Mouse (Mus musculus): ENCODE measurements around the gene D5Ertd579e.

Gene D5Ertd579e

DNA sequence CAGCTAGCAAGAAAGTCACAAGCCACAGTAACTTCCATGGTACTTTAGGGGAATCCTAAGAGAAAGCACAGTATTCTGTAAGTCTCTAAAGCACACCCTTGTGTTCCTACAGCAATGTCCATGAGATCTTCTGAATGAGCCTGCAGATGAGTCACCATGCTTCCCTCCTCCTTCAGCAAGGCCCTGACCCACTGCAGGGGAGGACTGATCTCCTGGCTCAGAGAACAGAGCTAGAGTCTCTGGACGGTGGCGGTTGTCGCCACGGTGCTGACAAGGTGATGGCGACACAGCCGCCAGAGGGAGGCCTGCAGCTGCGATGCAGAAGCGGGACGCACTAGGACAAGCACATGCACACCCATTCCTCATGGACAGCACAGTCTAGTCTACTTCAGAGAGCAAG, 93.8 kb downstream of the D5Ertd579e start:
- DNase-seq = no peak

DNA sequence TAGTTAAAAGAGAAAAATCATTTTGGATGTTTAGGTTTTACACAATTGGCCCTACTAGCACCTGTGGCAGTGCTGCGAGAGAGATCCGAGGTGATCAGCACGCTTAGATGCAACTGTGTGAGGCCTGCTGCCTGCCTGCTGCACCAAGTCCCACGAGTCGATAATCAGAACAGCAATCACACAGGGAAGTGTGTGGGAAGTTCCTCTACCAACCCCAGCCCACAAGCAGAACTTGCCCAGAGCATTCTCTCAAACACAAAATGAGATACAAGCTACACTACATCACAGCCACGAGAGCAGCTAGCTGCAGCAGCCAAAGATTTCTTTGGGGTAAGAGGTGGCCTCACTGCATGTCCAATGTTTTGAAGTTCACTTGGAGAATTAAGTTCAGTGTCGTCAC, 94.3 kb downstream of the D5Ertd579e start:
- no peak for DNase-seq

DNA sequence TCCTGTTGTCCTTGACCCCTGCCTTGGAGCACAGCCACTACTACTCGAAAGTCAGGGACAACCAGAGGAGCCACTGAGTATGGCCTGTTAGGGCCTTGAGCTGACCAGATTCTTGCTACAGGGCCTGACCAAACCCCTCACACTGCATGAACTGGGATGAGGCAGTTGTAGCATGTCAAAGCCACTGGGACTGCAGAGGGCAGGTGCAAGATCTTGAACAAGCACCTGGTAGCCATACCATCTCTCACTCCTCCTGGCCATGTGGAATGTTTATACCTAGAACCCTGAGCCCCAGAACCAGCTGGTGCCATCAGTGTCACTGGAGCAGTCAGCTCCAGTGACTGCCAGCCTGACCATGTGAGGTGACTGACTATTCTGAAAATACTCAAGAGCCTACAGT, 96.9 kb downstream of the D5Ertd579e start:
- DNase-seq = no peak

DNA sequence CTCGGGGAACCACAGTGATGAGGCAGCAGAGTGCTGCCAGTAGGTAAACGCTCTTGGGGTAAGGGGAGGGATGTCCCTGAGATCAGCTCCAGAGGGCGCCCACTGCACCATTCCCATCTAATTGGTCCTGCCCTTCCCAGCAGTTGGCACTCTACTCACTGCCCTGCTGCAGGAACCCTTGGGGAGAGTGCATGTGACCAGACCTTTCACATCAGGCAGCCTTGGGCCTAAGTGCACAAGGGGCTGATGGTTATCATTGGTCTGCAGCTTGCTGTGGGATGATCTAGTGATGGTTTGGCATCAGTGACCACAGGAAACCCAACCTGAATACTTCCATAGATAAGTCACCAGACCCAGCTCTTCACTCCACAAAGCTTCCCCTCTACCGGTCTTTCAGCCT, 98.2 kb downstream of the D5Ertd579e start:
- peak; percentile 30 to 45 for DNase-seq

DNA sequence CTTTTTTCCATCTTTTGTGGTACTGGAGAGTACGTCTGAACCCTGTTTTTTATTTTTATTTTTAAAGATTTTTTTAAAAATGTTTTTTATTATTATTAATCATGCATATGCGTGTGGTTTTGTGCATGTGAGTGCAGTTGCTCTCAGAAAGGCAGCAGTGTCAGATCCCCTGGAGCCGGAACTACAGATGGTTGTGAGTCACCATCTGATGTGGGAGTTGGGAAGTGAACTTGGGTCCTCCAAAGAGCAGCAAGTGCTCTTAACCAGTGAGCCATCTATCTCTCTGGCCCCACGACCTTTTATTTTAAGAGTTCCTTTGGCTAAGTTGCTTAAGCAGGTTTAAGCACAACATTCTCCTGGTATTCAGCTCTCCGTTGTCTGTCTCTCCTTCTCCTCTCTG, 99.6 kb downstream of the D5Ertd579e start:
- no peak for DNase-seq

DNA sequence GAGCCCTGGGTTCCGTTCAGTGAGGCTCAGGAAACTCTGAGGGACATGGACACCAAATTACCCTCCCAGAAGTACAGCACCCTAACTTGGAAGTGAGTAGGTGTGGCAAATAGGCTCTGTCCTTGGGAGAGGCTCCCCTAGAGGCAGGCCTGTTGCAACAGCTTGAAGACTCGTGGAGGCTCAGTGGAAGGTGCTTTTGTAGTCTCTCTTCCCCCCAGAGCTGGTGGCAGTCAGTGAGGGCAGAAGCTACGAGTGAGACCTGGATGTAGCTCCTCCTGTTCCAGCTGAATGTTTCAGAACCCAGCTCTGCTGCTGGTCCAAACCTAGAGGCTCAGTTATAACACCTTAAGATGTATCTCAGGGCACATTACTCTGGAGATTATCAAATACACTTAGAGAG, 100.7 kb downstream of the D5Ertd579e start:
- DNase-seq = no peak

DNA sequence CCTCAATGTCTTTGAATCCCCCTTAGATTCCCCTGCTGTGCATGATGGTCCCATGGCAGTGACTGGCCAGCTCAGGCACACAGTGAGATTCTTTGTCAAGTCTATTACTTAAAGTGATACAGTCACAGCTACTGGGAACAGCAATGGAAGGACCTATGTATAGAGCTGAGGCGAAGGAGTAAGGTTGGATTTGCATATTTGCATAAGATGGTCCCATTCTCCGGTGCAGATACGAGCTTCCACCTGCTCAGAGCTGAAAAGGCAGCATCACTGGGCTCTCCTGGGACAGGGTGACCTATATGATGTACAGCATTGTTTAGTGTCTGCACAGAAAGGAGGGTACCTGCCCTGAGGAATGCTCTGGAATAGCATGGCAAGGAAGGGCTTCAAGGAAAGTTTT, 101.5 kb downstream of the D5Ertd579e start:
- DNase-seq = no peak

DNA sequence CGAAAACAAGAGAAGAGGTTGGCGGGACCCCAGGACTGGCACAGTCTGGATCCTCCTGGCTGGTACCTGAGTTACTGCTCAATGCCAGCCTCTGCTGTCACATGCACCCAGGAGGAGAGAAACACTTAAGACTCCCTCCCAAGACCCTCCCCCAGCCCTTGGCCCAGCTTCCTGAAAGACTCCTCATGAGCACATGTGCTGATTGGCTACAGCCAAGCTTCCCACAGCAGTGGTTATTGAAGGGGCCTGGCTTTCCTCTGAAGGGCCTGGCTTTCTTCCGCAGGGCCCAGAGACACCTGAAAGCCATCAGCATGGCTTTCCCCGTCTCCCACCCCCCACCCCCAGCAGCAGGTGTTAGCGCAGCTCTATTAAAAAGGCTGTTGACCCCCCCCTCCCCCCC, 102.6 kb downstream of the D5Ertd579e start, which contains the start of gene Tbc1d14:
Gene Tbc1d14 (minus strand): TSS at position 101 of the 400 bp plus-strand sequence.
- DNase-seq = no peak

DNA sequence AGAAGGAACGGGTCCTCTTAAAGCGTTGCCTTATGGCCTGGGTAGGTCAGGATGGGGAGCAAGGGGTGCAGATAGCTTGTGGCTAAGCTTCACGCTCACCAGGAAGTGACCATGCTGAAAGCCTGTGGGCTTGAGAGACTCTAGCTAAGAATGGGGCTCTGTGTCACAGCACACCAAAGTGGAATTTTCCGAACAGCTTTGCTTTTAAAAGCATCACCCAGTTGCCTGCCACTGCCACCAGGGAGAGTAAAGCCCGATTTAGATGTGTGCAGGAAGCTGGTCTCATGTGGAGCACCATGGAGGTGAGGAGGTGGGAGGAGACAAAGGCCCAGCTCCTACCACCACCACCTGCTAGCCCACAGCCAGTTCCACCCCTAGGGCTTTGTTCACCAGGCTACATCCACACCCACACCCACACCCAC, 105.3 kb downstream of the D5Ertd579e start:
- no peak for DNase-seq

DNA sequence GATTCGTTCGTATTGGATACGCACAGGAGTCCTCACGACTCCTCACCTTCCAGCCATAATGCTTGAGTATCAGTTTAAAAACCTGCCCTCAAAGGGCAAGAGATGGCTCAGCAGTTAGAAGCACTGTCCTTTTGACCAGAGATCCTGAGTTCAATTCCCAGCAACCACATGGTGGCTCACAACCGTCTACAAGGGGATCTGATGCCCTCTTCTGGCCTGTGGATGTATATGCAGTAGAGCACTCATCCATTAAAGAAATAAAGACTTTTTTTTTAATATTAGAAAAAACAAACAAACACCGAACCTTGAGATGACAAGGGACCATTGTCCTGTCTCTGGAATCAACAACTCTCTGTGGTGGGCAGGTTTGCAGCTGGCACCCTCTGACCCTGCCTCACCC, 111.5 kb downstream of the D5Ertd579e start:
- no peak for DNase-seq

DNA sequence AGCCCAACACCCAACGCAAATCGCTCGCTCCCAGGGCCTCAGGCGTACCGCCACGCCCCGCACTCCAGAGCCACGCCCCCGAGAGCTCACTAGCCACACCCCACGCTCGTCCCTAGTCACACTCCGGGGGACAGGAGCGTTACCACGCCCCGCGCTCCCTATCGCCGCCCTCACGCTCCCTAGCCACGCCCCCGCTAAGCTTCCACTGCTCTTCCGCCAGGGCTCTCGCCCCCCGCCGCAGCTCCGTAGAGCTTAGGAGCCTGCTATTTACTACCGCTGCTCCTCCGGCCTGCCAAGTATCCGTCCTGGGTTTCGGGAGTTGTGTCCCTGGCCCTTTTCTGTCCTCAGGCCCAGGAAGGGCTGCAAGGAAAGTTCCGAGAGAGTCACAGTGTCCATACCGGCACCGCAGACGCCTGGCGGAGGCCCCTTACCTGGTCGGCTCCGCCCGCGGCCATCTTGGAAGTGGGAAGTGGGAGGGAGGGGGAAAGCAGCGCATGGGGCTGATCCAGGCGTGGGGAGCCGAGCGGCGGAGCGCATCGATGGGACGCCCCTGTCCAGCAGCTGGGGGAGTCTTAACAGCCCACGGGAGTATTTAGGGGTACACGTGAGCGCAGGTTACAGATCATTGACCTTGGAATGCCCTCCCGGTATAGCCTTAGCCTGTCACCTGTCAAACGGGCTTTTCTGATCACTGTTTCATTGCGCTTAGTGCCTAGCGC, 113.7 kb downstream of the D5Ertd579e start:
- DNase-seq = peak; percentile 97 to 99

DNA sequence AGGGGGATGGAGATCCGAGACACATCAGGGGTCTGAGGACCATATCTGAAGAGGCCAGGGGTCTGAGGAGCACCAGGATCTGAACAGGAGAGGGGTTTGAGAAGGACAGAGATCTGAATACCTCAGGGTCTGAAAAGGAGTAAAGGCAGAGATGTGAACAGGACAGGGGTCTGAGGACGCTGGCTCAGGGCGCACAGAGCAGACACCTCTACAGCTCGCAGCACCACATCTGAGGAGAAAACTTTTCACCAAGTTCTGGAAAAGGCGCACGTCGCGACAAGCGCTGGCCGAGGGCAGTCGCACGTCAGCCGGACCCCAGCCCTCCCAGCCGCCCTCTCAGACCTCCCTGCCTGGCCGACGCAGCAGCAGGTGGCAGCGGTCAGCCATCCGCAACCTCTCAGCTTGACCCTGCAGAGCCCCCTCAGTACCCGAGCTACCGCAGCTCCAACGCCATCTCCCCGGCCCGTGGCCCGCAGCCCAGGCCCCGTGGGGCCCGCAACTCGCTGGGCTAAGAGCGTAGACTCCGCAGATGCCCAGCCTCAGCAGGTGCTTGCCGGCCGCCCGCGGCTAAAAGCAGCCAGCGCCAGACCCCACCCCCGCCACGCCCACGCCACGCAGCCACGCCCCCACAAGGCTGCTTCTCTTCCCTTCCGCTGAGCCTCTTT, 114.4 kb downstream of the D5Ertd579e start:
- no peak for DNase-seq

DNA sequence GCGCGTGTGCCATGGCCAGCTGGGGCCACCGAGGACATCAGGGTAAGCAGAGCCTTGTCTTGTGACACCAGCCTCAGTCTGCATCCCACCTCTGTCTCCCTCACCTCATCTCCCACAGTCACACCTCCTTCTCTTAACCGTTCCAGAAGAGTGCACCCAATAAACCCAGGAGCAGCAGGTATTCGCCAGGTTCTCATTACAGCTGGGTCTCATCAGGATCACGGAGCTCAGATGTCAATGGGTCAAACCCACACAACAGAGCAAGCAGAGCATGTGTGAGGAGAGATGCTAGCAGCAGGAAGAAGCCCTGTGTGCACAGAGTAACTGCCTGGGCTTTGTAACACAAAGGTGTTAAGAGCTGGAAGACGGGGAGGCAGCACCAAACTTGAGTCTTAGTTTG, 115.9 kb downstream of the D5Ertd579e start:
- no peak for DNase-seq

DNA sequence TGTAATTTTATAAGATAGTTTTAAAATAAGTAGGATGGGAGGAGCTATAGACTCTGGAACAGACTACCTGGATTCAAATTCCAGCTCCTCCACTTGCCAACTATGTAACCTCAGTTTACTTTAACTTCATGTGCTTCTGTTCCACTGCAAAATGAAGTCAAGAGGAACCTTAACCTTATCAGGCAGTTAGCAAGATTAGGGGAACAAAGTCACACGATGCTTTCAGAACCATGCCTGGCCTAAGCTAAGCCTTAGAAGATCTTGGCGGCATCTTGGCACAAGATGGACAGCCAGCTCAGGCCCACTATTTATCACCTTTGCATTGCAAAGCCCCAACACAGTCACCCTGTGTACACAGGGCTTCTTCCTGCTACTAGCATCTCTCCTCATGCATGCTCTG, 116.8 kb downstream of the D5Ertd579e start:
- no peak for DNase-seq

DNA sequence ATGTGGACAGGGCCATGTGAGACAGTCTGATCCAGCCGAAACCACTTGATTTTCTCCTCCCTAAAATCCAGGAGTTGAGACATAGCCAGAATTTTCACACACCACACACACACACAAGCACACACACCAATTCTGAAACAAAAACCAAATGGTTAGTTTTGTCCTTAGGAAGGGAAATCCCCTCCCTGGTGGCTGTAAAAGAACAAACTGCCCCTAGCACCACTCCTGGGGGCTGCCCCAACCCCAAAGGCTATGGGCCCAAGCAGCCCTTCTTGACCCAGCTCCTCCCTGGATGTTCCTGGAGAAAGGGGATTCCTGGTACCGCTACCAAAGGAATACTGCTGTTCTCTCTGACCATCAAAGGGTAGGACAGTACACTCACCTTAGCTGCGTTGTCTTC, 119.4 kb downstream of the D5Ertd579e start:
- DNase-seq = no peak

DNA sequence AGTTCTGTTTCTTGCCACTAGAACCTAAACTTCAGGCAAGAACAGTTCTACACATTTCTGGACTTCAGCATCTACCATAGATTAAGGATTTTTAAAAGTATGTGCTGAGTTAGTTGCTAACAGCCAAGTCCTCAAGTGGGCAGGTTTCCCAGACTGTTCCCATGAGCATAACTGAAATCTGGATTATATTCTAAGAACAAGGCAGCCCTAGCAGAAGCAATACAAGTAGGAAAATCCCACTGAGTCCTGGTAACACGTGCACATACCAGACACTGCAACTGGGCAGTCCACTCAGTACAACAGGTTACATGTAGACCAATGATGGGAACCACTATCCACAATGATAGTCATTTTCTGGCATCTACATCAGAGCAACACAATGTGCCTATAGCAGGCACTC, 120.1 kb downstream of the D5Ertd579e start:
- no peak for DNase-seq

DNA sequence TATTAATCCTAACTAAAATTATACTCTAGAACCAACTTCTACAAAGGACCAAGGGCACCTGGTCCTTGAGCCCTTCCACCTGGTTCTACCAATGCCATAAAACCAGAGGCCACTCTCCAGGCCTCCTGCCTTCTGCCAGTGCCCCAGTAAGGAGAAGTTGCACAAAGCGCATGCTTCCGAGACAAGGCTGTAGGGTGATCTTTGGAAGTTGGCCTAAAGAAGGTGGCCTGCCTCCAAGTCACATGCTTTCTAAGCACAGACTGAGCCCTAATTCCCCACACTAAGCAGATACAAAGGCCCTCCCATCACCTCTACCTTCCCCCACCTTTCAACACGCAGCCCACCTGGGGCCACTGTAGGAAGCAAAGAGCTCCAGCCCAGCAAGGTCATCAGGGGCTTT, 120.6 kb downstream of the D5Ertd579e start:
- DNase-seq = peak in 1 of 2 experiments; percentile 57

DNA sequence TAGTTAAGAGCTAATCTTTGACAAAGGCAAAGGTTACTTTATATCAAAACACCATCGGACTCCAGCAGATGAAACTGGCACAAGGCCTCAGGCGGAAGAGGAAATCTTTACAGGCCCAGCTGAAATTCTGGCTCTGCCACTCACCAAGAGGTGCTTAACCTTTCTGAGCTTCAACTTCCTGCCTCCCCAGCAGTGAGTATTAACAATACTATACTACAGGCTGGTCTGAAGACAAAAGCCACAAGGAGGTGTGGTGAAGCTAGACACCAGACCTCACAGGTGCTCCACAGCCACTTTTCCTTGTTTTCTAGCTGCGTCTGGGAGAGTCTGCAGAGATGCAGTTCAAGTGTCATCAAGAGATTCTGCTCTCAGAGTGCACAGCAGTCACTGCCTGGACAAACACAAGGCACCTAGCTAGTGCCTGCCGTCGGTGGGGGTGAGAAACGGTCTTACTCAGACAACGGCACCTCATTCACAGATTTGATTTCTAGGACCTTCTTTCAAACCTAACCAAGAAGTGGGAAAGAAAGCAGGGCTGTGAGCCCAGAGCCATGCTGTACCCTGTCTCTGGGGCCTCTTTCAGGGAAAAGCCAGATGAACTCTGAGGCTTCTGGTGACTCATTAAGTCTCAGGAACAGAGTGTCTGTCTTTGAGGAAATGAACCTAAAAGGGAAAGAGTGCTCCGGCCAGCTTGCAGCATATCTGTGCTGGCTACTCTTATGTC, 121.5 kb downstream of the D5Ertd579e start:
- no peak for DNase-seq

DNA sequence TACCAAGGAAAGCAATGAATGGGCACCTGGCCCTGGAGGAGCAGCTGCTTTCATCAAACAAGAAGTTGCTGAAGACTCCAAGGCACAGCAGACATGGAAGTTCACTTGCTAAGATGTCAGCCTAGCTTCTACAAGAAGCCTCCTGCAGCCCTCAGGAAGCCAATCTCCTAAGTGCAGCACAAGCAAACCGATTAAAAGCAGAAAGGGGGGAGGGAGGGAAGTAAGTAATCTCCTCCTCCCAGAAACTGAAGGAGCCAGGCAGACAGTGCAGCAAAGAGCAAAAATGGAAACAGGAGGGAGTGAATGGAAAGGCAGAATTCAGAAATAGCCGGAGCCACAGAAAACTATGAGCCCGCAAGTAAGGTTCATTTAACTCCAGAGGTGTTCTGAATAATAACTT, 122.5 kb downstream of the D5Ertd579e start:
- no peak for DNase-seq

DNA sequence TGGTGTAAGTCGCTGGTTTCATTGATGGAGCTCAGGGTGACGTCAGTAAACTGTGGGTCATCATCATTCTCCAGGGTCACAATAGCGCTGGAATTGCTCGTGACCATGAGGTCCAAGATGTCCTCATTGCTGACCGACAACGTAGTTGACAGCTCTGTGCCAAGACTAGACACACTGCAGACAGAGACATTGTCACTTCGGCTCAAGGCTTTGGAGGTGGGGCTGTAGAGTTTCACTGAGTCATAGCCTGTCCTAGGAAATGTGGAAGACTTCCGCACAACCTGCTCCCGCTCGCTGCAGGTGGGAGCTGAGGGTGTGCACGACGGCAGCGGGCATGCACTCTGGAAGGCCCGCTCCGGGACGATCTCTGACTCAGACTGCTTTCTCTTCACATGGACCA, 124.5 kb downstream of the D5Ertd579e start:
- DNase-seq = no peak

DNA sequence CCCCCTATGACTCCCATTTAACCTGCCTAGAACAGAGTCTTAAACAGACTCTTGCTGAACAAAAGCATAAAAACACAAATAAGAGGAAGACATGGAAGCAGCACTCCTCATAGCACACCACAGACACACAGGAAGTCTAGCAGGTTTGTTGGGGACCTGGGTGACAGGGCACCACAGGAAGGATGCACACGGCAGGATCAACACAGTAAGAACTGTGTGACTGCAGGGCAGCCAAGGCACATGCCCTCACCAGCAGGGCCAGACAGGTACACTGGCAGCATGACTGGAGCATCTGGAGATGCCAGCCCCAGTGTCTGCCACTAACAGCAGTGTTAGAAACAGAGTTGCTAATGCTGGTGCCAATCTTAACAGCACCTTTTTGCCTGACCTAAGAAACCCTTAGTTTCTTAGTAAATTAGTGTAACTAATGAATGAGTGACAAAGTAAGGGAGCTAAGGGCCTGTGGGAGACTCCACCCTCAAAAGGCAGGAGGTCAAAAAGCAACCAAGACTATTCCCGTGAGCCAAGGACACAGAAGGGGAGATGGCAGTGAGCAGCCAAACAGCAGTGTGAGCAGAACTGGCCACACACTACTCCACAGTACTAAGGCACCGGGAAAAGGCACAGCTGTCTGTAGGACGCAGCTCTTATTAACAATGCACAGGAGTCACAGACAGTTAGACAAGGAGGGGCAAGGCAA, 125.1 kb downstream of the D5Ertd579e start:
- DNase-seq = no peak

DNA sequence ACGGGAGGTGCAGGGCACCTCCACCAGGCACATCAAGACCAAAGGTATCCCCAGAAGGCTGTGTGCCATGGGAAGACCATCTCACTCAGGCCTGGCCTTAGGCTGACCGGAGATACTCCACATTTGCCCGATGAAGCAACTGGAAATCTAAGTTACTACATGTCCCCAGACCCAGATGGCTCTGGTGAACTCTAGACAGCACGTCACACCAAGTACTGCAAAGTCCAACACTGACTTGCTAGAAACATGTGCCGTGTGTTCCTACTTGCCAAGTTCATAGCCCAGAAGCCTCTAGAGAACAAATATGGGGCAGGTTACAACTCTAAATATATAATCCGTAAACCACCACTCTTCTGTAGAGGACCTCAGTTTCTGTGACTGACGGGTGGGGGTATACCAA, 125.7 kb downstream of the D5Ertd579e start:
- DNase-seq = no peak

DNA sequence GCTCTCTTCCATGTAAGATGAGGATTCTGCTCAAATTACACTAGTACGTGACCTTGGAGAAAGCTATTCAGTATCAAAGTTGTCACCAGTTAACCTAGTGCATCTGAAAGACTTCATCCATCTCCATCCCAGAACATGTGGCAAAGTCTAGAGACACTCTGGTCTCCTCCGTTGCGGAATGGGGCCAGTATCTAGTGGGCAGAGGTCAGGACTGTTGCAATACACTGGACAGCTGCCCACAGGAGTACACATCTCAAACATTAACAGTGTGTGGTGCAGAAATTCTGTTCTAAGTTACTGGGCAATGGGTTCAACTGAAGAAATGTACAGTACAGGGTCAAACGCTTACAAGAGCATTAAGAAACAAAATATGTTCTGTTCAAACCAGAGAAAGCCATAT, 127.7 kb downstream of the D5Ertd579e start:
- no peak for DNase-seq
